Mouse (Mus musculus) A20 (cell line): ENCODE data around the gene Scd4.
A peak's percentile ranks its signal among the peaks of the same experiment; 100 is the strongest.
"Not testable (repeated sequence)": the region's sequence is repeated elsewhere in the genome, so short reads cannot be mapped to it uniquely, and the experiment has no call there.

Source experiments
- DNase-seq: peaks from one replicate; pipeline ENCODE4 v3.0.0-alpha.2; 2011; ENCODE audit warnings: low read depth, low spot score

The Scd4 gene

GRCm38 (mm10) chr19:44300520-44300919, 32.4 kb upstream of the Scd4 start:
- DNase-seq: no peak

GRCm38 (mm10) chr19:44301176-44301575, 31.7 kb upstream of the Scd4 start:
- DNase-seq: peak; percentile 12

GRCm38 (mm10) chr19:44301671-44302305, 31.1 kb upstream of the Scd4 start:
- peak; percentile 18 for DNase-seq

GRCm38 (mm10) chr19:44302901-44303300, 30.0 kb upstream of the Scd4 start:
- DNase-seq: no peak

- no peak for DNase-seq
Observed at GRCm38 (mm10) chr19:44303502-44303901, 29.4 kb upstream of the Scd4 start.

GRCm38 (mm10) chr19:44304419-44304818, 28.5 kb upstream of the Scd4 start:
- no peak for DNase-seq

- DNase-seq: peak; percentile 8
Observed at GRCm38 (mm10) chr19:44304851-44305510, 27.9 kb upstream of the Scd4 start.

- DNase-seq: peak; percentile 12
Observed at GRCm38 (mm10) chr19:44305701-44306100, 27.2 kb upstream of the Scd4 start.

- no peak for DNase-seq
Observed at GRCm38 (mm10) chr19:44306171-44306570, 26.7 kb upstream of the Scd4 start.

GRCm38 (mm10) chr19:44307101-44307914, 25.6 kb upstream of the Scd4 start:
- peak; percentile 31 for DNase-seq

- peak; percentile 37 for DNase-seq
Observed at GRCm38 (mm10) chr19:44307915-44308470, 24.9 kb upstream of the Scd4 start.

- DNase-seq: no peak
Observed at GRCm38 (mm10) chr19:44308611-44309246, 24.2 kb upstream of the Scd4 start.

GRCm38 (mm10) chr19:44309351-44310154, 23.3 kb upstream of the Scd4 start:
- peak; percentile 24 for DNase-seq

GRCm38 (mm10) chr19:44310155-44310575, 22.7 kb upstream of the Scd4 start:
- not testable (repeated sequence) for DNase-seq

- no peak for DNase-seq
Observed at GRCm38 (mm10) chr19:44310814-44311213, 22.1 kb upstream of the Scd4 start.

GRCm38 (mm10) chr19:44311306-44312006, 21.4 kb upstream of the Scd4 start:
- no peak for DNase-seq

- no peak for DNase-seq
Observed at GRCm38 (mm10) chr19:44312007-44312360, 20.9 kb upstream of the Scd4 start.

GRCm38 (mm10) chr19:44313066-44313465, 19.8 kb upstream of the Scd4 start:
- DNase-seq: peak; percentile 9

- peak; percentile 81 for DNase-seq
Observed at GRCm38 (mm10) chr19:44314327-44314759, 18.5 kb upstream of the Scd4 start.

- no peak for DNase-seq
Observed at GRCm38 (mm10) chr19:44314871-44315414, 17.9 kb upstream of the Scd4 start.
